Mouse (Mus musculus): ENCODE data around the gene Pxmp4.

- no peak for TF ChIP-seq CTCF (IDR thresholded peaks at IDR 0.05; ENCODE audit: insufficient read depth, low read length)
- no peak for TF ChIP-seq POLR2A (IDR thresholded peaks at IDR 0.05; ENCODE audit: borderline replicate concordance, extremely low read depth, low read depth, low read length)
These were observed 30.6 kb upstream of the Pxmp4 start for GRCm38 (mm10) chr2:154633876-154634644.

Measured in lung, adult 2 months (tissue).